Mouse (Mus musculus) adrenal gland (tissue): Measurements from ENCODE around the gene Kif3a.

Experiments used
- intact Hi-C: fragments of 180-260 bp; cut with DNase I; formaldehyde crosslinking; loops from one replicate; pipeline ENCODE4 v1.15.1; 2025

Gene Kif3a

GRCm38 (mm10) chr11:53615575-53615974, 48.4 kb downstream of the Kif3a start:
- intact Hi-C loops: no loop called here

GRCm38 (mm10) chr11:53616748-53617558, 49.8 kb downstream of the Kif3a start:
- intact Hi-C loops: no loop called here

GRCm38 (mm10) chr11:53617562-53618109, 50.5 kb downstream of the Kif3a start:
- intact Hi-C loops: no loop called here

GRCm38 (mm10) chr11:53618619-53619198, 51.5 kb downstream of the Kif3a start, which contains the start of gene Il4:
Il4 (minus strand) TSS chr11:53618669.
- intact Hi-C loops: no loop called here

- intact Hi-C loops: no loop called here
These were observed 52.2 kb downstream of the Kif3a start for GRCm38 (mm10) chr11:53619428-53619827.

- intact Hi-C loops: loop anchor here (5.0 kb wide), 1 partner anchor 83 kb away; no protein-coding TSS in a partner anchor
These were observed 52.9 kb downstream of the Kif3a start for GRCm38 (mm10) chr11:53620094-53620493.

- intact Hi-C loops: loop anchor here (5.0 kb wide), 1 partner anchor 85 kb away; no protein-coding TSS in a partner anchor
These were observed 54.6 kb downstream of the Kif3a start for GRCm38 (mm10) chr11:53621582-53622439.

- intact Hi-C loops: loop anchor here (5.0 kb wide), 1 partner anchor 85 kb away; no protein-coding TSS in a partner anchor
These were observed 55.2 kb downstream of the Kif3a start for GRCm38 (mm10) chr11:53622440-53622806.

GRCm38 (mm10) chr11:53623573-53623972, 56.4 kb downstream of the Kif3a start:
- intact Hi-C loops: loop anchor here (5.0 kb wide), 1 partner anchor 86 kb away; no protein-coding TSS in a partner anchor

GRCm38 (mm10) chr11:53624124-53624523, 56.9 kb downstream of the Kif3a start:
- intact Hi-C loops: loop anchor here (5.0 kb wide), 1 partner anchor 87 kb away; no protein-coding TSS in a partner anchor

- intact Hi-C loops: loop anchor here (5.0 kb wide), 1 partner anchor 40 kb away; no protein-coding TSS in a partner anchor
These were observed 59.7 kb downstream of the Kif3a start for GRCm38 (mm10) chr11:53626802-53627373.

- intact Hi-C loops: loop anchor here (2.0 to 5.0 kb wide), 2 partner anchors 41 to 161 kb away; no protein-coding TSS in a partner anchor
These were observed 60.7 kb downstream of the Kif3a start for GRCm38 (mm10) chr11:53627859-53628258.

- intact Hi-C loops: no loop called here
These were observed 65.0 kb downstream of the Kif3a start for GRCm38 (mm10) chr11:53632122-53632733.

GRCm38 (mm10) chr11:53633644-53634043, 66.5 kb downstream of the Kif3a start:
- intact Hi-C loops: no loop called here

- intact Hi-C loops: no loop called here
These were observed 67.4 kb downstream of the Kif3a start, which contains the start of gene Il13 for GRCm38 (mm10) chr11:53634556-53634955. Il13 (minus strand) TSS chr11:53634702.

GRCm38 (mm10) chr11:53635590-53636182, 68.5 kb downstream of the Kif3a start:
- intact Hi-C loops: no loop called here

GRCm38 (mm10) chr11:53636183-53636646, 69.0 kb downstream of the Kif3a start:
- intact Hi-C loops: no loop called here

GRCm38 (mm10) chr11:53637046-53637802, 70.0 kb downstream of the Kif3a start:
- intact Hi-C loops: no loop called here

GRCm38 (mm10) chr11:53637803-53638260, 70.7 kb downstream of the Kif3a start:
- intact Hi-C loops: no loop called here
